Mouse (Mus musculus): ENCODE results near the gene Cdh12.
"Not testable (repeated sequence)": the region's sequence is repeated elsewhere in the genome, so short reads cannot be mapped to it uniquely, and the experiment has no call there.

Gene Cdh12

DNA sequence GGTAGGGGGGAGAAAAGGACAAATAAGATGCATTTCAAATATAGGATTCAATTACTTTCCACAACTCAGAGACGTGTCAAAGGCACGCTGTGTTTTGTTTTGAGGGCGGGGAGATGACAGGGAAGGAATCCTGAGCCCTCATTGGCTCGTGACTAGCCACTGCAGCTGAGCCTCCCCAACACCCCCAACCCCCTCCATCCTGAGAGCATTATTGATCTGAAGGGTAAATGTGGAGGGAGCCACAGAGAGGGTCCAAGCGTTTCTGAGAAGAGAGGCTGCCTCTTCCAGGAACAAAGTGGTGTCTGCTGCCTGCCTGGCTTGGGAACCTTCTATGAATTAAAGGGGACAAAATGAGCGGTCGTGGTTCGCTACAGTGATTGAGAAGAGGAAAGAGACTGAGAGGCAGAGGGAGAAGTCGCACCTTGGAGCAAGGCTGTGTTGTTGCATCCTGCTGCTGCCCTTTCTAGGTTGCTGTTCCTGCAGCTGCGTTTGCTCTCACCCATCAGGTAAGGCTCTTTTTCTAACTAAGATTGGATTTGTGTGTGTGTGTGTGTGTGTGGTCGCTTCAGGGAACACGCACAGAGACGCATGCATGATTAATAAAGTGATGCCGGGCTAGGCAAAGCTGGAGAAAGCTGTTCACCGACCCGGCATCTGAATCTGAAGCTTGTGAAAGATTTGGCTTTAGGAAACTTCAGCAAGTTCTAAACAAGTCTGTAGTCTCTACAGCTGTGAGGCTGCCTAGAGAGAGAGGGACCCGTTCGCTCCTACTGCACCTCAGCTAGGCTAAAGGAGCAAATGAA lies at the start of gene Cdh12:
Gene Cdh12, plus strand, starts transcription at position 405 of the 803 bp plus-strand sequence.
- DNase-seq (ENCODE audit: low spot score) = no peak

- no peak for DNase-seq (ENCODE audit: low spot score)
Measured at GRCm38 (mm10) chr15:20403596-20403995, 45.5 kb upstream of the Cdh12 start.

- no peak for DNase-seq (ENCODE audit: low spot score)
Measured at GRCm38 (mm10) chr15:20413397-20413796, 35.7 kb upstream of the Cdh12 start.

GRCm38 (mm10) chr15:20436356-20436755 lies 12.7 kb upstream of the Cdh12 start:
- DNase-seq (ENCODE audit: low spot score) = no peak

- no peak for DNase-seq (ENCODE audit: low spot score)
Measured at GRCm38 (mm10) chr15:20450558-20450957, 1.5 kb downstream of the Cdh12 start.

GRCm38 (mm10) chr15:20458508-20458907 lies 9.4 kb downstream of the Cdh12 start:
- no peak for DNase-seq (ENCODE audit: low spot score)

DNA sequence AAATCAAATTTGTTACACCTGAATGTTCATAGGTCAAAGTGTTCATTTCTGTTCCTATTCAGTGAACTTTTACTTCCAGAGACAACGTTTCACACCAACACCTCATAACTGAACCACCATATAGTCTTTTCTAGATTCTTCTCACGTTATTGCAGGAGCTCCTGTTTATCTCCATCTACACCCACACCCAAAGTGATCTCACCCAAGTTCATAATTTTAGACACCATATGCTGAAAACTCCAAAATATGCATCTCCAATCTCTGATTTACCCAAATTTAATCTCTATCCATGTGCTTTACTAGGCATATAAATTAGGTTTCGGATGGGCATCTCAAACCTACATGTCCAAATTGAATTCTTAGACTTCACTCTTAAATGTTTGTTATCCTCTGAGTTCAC lies 13.4 kb downstream of the Cdh12 start:
- no peak for DNase-seq (ENCODE audit: low spot score)

DNA sequence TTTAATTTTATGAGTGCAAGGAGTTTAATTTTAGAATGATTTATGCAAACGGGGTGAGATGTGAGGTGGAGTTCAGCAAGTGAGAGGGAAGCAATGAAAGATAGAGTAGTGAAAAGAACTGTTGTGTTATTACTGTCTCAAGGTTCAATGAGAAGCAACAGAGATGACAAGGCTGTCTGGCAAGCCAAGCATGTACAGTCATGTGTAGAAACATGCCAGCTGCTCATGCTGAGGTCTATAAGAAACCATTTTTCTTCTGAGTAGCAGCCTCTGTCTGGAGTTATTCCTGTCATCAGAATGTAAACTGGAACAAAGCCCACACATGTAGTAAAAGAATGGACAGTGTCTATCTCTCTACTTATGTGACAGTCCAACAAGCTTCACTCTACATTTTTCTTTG lies 14.5 kb downstream of the Cdh12 start:
- no peak for DNase-seq (ENCODE audit: low spot score)

- DNase-seq (ENCODE audit: low spot score) = no peak
Measured at GRCm38 (mm10) chr15:20550979-20551378, 101.9 kb downstream of the Cdh12 start.

- DNase-seq (ENCODE audit: low spot score) = no peak
Measured at GRCm38 (mm10) chr15:20571012-20571411, 121.9 kb downstream of the Cdh12 start.

DNA sequence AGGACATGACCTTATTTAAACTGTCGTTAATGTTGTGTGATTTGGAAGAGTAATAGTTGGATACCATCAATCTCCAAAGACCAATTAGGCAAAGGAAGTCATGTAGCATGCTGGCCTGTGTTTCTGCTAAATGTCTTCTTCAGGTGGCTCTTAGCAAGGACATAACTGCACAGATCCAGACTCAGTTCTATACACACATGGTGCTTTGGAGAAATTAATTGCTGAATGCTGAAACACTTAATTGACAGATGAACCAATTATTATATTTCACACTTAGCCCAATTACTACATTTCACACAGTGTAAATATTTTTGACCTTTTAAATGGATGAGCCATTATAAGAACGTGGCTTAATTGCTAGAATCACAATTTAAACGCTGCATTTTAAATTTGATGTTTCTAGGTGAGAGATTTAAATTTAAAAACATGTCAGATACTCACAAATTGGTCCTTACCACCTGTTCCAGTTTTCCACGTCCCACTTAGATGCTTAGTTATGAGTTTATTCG lies 133.6 kb downstream of the Cdh12 start:
- no peak for DNase-seq (ENCODE audit: low spot score)

DNA sequence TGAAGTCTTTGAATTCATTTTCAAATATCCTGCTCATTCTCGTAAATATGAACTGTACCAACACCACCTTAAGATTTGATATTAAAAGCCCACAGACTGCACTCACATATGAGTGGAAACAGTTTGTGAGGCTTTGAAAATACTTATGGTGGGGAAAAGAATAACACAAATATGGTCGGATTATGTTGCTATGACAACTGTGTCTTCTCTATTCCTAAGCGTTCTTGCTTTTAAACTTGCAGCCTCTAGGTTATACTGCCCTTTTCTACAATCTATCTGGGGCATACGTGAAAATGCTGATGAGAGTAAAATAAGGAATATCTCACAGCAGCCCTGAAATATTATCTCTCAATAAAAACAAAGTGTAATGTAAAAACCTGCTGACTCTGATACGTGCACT lies 142.5 kb downstream of the Cdh12 start:
- DNase-seq (ENCODE audit: low spot score) = no peak

GRCm38 (mm10) chr15:20605751-20606150 lies 156.7 kb downstream of the Cdh12 start:
- DNase-seq (ENCODE audit: low spot score) = not testable (repeated sequence)

- DNase-seq (ENCODE audit: low spot score) = no peak
Measured at GRCm38 (mm10) chr15:20634593-20634992, 185.5 kb downstream of the Cdh12 start.

GRCm38 (mm10) chr15:20639155-20639554 lies 190.1 kb downstream of the Cdh12 start:
- DNase-seq (ENCODE audit: low spot score) = no peak

GRCm38 (mm10) chr15:20642905-20643414 lies 193.9 kb downstream of the Cdh12 start:
- DNase-seq (ENCODE audit: low spot score) = no peak

- DNase-seq (ENCODE audit: low spot score) = no peak
Measured at GRCm38 (mm10) chr15:20660221-20660620, 211.2 kb downstream of the Cdh12 start.

DNA sequence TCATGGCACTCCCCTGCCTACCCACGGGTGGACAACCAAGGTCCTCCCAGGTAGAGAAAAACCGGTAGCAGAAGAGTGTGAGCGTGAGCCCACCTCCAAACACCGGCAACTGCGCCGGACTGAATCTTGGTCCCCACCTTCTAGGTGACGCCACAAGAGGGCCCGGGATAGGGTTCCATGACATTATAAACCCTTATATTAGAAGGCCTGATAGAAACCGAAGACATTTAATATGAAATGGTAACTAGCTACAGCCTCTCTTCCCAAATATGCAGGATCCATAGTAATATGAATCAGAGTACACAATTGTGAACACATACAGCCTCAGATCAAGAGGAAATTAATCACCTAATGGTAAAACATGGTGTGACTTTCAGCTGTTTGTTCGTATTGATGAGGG lies 217.6 kb downstream of the Cdh12 start, which contains the start of gene Acot10:
Gene Acot10, minus strand, starts transcription at position 101 of the 400 bp plus-strand sequence.
- no peak for DNase-seq (ENCODE audit: low spot score)

DNA sequence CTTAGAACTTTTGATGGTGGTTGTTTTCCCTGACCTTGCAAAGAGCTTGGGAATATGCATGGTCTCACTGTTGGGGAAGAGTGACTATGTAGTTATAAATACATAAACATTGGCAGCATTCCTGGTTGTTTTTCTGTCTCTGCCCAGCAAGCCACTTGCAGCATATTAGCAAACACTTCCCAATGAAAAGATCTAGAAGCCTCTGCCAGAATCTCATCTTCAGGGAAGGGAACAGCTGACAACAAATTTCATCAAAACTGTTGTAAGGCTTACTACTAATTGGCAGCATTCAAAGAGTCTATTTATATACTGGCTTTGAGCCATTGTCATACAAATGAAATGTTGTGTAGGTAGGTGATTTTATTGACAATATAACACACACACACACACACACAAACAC lies 218.3 kb downstream of the Cdh12 start:
- no peak for DNase-seq (ENCODE audit: low spot score)

DNA sequence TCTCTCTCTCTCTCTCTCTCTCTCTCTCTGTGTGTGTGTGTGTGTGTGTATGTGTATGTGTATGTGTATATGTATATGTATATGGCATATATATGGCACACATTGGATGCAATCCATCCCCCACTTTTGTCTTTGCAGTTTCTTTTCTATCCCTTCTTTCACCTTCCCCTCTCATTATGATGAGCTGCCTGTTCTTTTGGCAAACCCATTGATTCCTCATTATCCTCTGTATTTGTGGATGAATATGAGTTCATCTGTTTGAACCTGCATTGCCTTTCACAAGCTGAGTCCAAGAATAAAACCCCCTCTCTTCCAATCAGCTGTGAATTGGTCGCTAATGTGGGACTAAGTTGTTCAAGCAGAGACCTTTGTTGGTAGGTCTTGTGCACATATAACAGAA lies 218.9 kb downstream of the Cdh12 start:
- no peak for DNase-seq (ENCODE audit: low spot score)

GRCm38 (mm10) chr15:20669507-20669906 lies 220.4 kb downstream of the Cdh12 start:
- DNase-seq (ENCODE audit: low spot score) = not testable (repeated sequence)

DNA sequence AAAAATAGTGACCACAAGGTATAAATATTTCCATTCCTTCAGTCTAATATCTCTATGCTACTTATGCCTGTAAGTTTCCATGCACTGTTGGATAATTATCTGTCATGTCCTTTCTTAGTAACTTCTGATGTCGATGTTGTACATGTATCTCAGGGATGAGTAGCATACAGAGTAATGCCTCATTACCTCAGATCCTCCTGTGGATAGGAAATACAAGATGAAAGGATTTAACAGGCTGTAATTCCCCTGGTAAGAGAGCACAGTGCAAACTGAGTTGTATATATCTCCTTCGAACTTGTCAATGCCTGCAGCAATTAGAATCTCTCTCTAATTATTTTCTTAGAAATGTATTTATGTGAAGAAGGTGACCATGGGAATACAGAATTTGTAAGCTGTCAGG lies 233.7 kb downstream of the Cdh12 start:
- no peak for DNase-seq (ENCODE audit: low spot score)

DNA sequence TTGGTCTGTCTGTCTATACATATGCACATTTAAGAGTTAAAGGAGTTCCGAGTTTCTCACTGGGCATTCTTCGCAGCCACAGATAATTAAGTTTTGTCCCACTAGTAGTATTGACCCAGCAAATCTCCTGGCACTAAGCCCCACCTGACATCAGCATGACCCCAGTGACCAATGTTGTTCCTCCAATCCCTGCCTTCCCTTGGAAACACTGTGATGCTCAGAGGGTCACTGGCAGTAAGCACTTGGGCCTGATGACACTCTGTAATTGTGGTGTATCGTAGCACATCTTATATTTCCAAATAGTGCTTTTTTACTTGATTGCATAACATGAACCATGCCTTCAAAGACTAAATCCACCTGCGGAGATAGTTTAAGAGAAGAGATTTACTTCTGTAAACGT lies 235.1 kb downstream of the Cdh12 start:
- no peak for DNase-seq (ENCODE audit: low spot score)

- no peak for DNase-seq (ENCODE audit: low spot score)
Measured at GRCm38 (mm10) chr15:20696229-20696628, 247.2 kb downstream of the Cdh12 start.

Data from yolk sac, embryonic 10.5 days (tissue).